Mouse (Mus musculus) bone marrow macrophage, adult 2 months (primary cell): ENCODE measurements around the gene Pdgfb. TPM values are rescaled to one million over a fixed set of nuclear protein-coding genes. Genes with fewer than 3 reads are reported as not detected.

Source experiments
- H3K27ac ChIP-seq: 2 replicates; pipeline ENCODE4 v1.5.1; 2012; ENCODE audit warnings: low read depth, low read length; ENCODE audit not compliant: insufficient read depth
- H3K4me1 ChIP-seq: 2 replicates; pipeline ENCODE4 v1.6.1; 2012; ENCODE audit warnings: low read length; ENCODE audit not compliant: control insufficient read depth, insufficient read depth
- H3K4me3 ChIP-seq: 2 replicates; pipeline ENCODE4 v1.5.1; 2012; ENCODE audit warnings: mild to moderate bottlenecking, low read length, moderate library complexity; ENCODE audit not compliant: insufficient read depth
- CTCF ChIP-seq: IDR thresholded peaks from 2 replicates; pipeline ENCODE4 v1.5.1; 2012; ENCODE audit warnings: low read depth, mild to moderate bottlenecking, low read length, moderate library complexity
- POLR2A ChIP-seq: IDR thresholded peaks from 2 replicates; pipeline ENCODE4 v1.6.1; 2012; ENCODE audit warnings: mild to moderate bottlenecking, low read depth, low read length, borderline replicate concordance
- polyA plus RNA-seq: library from polyadenylated mRNA; stranded (reverse); fragments of >200 nt; gene quantifications from 2 replicates; pipeline ENCODE4 v1.2.4, GENCODE M21; 2012; ENCODE audit not compliant: missing spikeins, insufficient read depth, insufficient read length

The Pdgfb gene
- polyA plus RNA-seq, 1 experiment: 52.2 TPM

DNA sequence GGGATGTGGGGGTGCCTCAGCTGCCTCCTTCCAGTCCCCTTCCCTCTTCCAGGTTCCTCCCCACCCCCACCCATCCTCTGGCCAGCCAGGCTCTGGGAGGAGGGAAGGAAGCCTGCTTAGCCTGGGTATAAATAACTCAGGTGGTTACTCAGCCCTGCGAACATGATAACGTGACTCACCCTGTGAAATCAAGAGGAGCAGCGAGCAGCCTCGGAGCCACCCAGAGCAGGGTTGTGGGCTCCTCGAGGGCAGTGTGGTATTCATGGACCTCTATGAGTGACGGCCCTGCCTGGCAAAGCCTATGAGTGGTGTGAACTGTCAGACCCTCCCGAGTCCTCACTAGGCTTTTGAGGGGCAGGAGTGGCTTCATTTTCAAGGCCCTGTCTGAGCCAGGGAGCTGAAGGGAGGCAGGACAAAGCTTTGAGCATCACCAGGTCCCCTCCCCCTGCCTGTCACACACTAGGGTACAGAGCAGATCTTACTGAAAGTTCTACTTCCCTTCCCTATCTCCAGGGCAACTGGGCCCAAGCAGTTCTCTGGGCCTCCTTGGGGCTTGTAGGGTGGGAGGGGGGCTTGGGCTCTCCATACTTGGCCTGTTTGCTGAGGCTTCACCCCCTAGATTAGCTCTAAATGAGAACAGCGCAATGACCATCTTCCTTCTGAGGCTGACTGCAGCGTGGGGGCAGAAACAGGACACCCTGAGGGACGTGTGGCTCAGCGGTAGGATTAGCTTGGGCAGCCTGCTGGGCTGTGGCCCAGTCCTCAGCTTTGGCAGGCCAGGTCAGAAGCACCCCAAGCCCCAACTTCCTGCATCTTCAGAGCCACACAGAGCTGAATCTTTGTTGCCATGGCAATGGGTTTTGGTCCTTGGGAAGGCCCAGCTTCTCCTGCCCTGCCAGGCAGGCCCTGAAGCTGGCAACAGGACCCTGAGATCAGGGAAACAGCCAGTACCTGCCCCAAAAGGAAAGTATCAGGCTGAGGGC, 9.8 kb upstream of the Pdgfb start:
- H3K4me1 ChIP-seq: peaks cover 74% of the 10 kb centered on the region
- H3K4me3 ChIP-seq: no peak overlapping the region
- TF ChIP-seq CTCF (no peak), POLR2A (no peak)
- peak overlapping the region; percentile 78 for H3K27ac ChIP-seq

DNA sequence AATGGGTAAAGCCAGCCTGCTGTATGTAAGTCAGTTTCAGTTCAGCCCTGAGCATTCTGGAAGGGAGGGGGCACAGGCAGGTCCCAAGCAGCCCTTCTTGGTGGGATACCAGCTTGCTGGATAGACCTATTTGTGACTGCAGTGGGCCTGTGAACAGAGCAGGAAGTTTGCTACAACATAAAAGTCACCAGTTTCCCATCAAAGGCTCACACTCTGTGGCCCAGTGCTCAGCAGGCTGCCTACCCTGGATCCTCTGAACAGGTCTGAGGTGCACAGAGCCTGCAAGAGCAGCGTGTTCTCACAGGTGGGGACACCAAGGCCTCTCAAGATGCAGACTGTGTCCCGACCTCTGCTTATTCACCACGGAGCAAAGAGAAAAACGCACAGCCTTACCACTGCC, 5.7 kb upstream of the Pdgfb start:
- Histone ChIP-seq H3K4me1 (peaks cover 42% of the 10 kb centered on the region), H3K4me3 (no peak overlapping the region), H3K27ac (no peak overlapping the region)
- TF ChIP-seq POLR2A (no peak), CTCF (no peak)

DNA sequence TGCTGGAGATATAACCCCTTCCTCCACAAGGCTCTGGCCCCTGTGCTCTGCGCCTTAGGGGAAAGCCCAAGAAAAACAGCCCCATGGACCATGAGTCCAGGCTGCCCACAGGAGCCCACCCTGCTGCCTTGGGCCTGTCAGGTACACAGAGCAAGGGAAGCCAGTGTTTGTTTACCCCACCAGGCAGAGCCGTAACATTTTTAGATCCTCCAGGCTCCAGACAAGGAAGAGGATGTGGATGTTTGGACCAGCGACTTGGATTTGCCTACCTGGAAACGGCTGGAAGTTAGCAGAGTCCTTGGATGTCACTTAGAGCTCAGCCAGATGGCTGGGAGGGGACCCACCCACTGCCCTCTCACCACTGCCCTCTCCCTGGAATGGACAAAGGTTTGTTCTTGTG, 4.8 kb upstream of the Pdgfb start:
- TF ChIP-seq POLR2A (no peak), CTCF (no peak)
- no peak overlapping the region for H3K4me3 ChIP-seq
- peaks cover 40% of the 10 kb centered on the region for H3K4me1 ChIP-seq
- H3K27ac ChIP-seq: no peak overlapping the region

DNA sequence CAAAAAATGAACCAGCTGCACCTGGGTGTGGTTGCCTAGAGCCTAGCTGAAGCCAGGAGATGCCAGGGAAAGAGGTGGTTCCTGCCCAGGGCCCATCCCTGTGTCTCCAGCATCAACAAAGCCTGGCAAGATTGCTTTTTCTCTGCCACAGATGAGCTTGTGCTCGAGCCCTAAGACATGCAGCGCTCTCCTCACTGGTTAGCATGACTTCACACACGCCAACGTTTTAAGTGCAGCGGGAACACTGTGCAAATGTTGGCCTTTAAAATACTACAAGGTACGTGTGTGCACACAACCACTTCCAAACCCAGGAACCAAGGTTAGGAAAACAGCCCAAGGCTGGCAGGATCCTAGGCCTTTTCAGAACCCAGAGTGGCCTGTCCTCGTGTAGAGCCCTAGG, 4.4 kb upstream of the Pdgfb start:
- Histone ChIP-seq H3K4me3 (no peak overlapping the region), H3K27ac (no peak overlapping the region), H3K4me1 (peaks cover 36% of the 10 kb centered on the region)
- TF ChIP-seq CTCF (no peak), POLR2A (no peak)

DNA sequence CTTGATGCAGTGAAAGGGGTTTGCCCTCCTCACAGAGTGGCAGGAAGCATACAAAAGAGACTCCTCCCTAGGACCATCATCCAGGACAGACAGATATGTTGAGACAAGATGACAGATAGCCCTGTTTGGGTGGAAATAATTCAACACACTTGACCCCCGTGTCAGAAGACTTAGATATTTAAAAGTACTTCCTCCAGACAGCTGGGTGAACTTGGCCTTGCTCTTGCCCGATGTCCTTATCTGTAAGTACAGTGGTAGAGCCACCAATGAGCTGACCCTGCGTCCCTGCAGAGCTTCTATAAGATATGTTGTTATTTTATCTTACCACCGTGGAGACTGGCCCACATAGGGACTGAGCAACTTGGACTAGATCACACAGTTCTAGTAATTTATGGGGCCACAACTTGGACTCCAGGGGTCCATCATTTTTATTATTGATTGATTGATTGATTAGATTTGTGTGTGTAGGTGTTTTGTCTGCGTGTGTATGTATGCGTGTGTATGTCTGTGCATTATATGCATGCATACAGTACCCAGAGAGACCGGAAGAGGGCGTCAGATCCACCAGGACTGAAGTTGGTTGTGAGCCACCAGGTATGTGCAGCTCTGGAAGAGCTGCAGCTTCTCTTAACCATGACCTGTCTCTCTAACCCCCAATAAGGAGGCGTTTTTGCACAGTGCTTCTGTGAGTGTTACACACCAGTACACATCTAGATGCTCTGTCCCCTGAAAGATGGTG, 2.0 kb upstream of the Pdgfb start:
- Histone ChIP-seq H3K4me1 (peaks cover 21% of the 10 kb centered on the region), H3K27ac (no peak overlapping the region), H3K4me3 (no peak overlapping the region)
- TF ChIP-seq CTCF (no peak), POLR2A (no peak)

DNA sequence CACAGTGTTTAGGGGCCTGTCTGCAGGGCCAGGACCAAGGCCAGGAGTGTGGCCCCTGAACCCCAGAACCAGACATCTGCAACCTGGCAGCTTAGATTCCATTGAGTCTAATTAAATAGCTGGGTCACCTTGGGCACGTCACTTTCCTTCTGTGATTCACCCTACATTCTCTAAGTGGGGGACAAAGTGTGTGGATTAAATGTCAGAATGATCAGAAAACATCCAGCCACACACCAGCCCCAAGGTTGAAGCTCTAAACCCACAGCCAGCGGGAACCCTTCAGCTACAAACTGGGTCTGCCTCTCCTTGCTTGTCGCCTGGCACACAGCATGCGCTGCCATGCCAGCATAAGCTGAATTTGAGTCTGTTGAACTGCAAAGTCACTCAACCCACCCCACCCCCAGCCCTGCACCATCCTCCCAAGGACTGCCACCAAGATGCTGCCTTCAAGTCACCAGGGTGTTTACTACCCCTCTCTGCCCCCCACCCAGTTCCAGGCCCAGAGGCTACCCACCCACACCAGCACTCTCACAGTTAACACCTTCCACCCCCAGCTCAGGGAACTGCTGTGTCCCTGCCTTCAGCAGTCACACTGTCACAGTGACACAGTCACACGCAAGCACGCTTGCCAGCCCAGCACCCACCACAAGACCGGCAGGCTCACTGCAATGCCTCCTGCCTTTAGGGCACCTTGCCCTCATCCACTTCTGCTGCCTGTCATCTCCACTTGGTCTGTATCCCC, 605 bp upstream of the Pdgfb start:
- TF ChIP-seq POLR2A (no peak), CTCF (no peak)
- Histone ChIP-seq H3K4me3 (peak overlapping the region; percentile 22; the same call in 1 of the 2 replicates), H3K27ac (no peak overlapping the region), H3K4me1 (peaks cover 16% of the 10 kb centered on the region)

DNA sequence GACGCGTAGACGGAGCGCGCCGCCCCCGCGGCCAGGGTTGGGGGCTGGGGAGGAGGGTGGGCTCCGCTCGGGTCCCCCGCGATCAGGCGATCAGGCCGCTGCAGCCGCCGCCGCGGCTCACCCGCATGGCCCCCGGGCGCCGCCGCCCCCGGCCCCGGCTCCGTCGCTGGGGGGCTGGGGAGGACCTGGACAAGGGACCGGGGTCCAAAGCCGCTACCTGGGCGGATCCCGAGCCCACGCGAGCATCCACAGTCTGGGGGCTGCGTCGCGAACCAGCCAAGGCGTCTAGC, 801 bp downstream of the Pdgfb start:
- Histone ChIP-seq H3K4me3 (peak overlapping the region; percentile 61), H3K4me1 (peaks cover 16% of the 10 kb centered on the region), H3K27ac (peak overlapping the region; percentile 60)
- TF ChIP-seq POLR2A: no peak
- TF ChIP-seq CTCF: no peak

DNA sequence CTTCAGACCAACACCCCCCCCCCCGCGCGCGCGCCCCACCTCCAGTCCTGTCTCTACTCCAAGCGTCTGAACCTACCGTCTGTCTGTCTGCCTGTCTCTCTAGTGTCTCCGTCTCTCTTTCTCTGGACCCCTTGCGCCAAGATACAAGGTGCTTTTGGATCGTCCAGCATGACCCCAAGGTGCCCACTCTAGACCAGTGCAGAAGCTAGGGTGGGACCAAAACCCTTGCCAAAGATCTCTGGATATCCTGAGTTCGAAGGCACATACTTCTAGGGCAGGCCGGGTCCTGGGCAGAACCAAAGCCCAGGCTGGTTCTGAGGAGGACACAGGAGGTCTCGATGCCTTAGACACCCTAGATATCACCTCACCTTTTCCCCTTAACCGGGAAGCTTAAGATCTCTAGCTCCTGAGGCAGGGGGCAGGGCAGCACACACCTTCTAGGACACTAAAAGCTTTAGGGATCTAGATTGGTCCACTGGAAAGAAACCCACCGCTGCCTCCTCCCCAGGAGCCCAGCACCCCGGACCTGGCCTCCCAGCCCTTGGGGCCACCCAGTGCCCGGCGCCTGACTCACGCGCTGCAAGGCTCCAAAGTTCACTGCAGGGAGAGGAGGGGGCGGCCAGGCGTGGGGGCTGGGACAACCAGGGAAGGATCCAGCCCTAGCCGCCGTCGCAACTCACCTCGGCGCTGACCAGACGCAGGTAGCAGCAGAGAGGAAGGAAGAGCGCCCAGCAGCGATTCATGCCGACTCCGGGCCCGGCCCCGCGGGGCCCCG, 1.3 kb downstream of the Pdgfb start:
- H3K4me1 ChIP-seq: peaks cover 16% of the 10 kb centered on the region
- no peak for TF ChIP-seq POLR2A
- TF ChIP-seq CTCF: 0 out of 2 replicates have a peak, but pooled peaks have one; percentile 12
- 0 out of 2 replicates have a peak overlapping the region, but pooled peaks have one; percentile 3 for H3K27ac ChIP-seq
- peak overlapping the region; percentile 61 for H3K4me3 ChIP-seq

DNA sequence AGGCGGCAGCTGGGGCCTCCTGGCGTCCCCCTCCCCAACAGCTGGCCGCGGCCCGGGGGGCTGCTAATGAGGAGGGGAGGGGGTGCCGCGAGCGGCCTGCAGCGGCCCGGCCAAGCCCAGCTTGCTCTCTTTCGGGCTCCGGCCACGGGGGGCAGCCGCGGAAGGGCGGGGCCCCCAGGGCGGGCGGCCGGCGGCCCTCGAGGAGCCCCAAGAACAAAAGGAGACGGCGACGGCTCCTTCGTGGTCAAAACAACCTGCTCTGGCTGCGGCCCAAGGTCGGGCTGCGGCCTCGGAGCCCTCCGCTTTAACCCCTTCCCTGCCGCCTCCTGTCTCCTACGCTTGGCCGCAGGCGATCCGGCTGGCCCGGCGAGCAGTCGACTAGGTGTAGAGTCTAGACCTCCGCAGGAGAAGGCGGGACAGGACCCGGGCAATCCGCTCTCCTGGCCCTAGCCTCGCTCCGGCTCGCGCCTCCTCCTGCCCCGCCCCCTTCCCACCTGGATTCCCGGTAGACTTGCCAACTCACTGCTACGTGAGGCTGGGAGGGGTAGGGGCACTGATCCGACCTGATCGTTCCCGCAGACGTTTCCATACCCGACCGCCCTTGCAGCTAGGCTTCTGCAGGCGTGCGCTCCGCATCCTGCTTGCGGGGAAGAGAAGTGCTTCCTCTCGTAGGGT, 2.1 kb downstream of the Pdgfb start:
- Histone ChIP-seq H3K4me3 (peak overlapping the region; percentile 61), H3K4me1 (peaks cover 14% of the 10 kb centered on the region), H3K27ac (no peak overlapping the region)
- TF ChIP-seq POLR2A (no peak), CTCF (no peak)
